Mouse (Mus musculus) MEL (cell line): Measurements from ENCODE around the gene Lhx2. TPM values are rescaled to one million over a fixed set of nuclear protein-coding genes. Genes with fewer than 3 reads are reported as not detected.

Source experiments
- DNase-seq: peaks from one replicate; pipeline ENCODE4 v3.0.0; 2011; ENCODE audit warnings: low read depth, low spot score
- H3K27ac ChIP-seq: 2 replicates; pipeline ENCODE4 v1.5.1; 2012; ENCODE audit warnings: low read depth, mild to moderate bottlenecking, control low read depth, low read length, moderate library complexity; ENCODE audit not compliant: control insufficient read depth
- H3K27me3 ChIP-seq, 2 experiments: fragments of 150-350 bp in 1 of 2; sonication (generic) in 1 of 2; 2 replicates each; pipeline ENCODE4 v1.6.1; 2012; ENCODE audit warnings: low read length in 2 of 2, mild to moderate bottlenecking in 2 of 2, improper control_type of control experiment in 1 of 2, moderate library complexity in 1 of 2; ENCODE audit not compliant: insufficient read depth in 2 of 2, control insufficient read depth in 1 of 2
- H3K36me3 ChIP-seq, 2 experiments: 2 replicates each; pipeline ENCODE4 v1.6.1; 2012 to 2014; ENCODE audit warnings: low read length in 2 of 2, improper control_type of control experiment in 1 of 2, inconsistent platforms in 1 of 2, mild to moderate bottlenecking in 1 of 2; ENCODE audit not compliant: insufficient read depth in 2 of 2, control insufficient read depth in 1 of 2
- H3K4me1 ChIP-seq, 2 experiments: fragments of 150-350 bp in 1 of 2; sonication (generic) in 1 of 2; 2 replicates each; pipeline ENCODE4 v1.6.1; 2012; ENCODE audit warnings: low read length in 2 of 2, improper control_type of control experiment in 1 of 2, mild to moderate bottlenecking in 1 of 2; ENCODE audit not compliant: insufficient read depth in 2 of 2, control insufficient read depth in 1 of 2
- H3K4me3 ChIP-seq, 2 experiments: fragments of 150-350 bp in 1 of 2; sonication (generic) in 1 of 2; 2 replicates each; pipeline ENCODE4 v1.5.1; 2012; ENCODE audit warnings: low read depth in 2 of 2, low read length in 2 of 2, mild to moderate bottlenecking in 2 of 2, moderate library complexity in 2 of 2, control low read depth in 1 of 2, improper control_type of control experiment in 1 of 2; ENCODE audit not compliant: control insufficient read depth in 1 of 2, insufficient read depth in 1 of 2
- H3K79me2 ChIP-seq: 2 replicates; pipeline ENCODE4 v1.6.1; 2012; ENCODE audit warnings: mild to moderate bottlenecking, low read length, moderate library complexity; ENCODE audit not compliant: control insufficient read depth, poor library complexity, insufficient read depth
- H3K9ac ChIP-seq: 2 replicates; pipeline ENCODE4 v1.6.1; 2012; ENCODE audit warnings: low read depth, mild to moderate bottlenecking, control low read depth, low read length, moderate library complexity; ENCODE audit not compliant: control insufficient read depth, poor library complexity, severe bottlenecking
- H3K9me3 ChIP-seq: fragments of 150-350 bp; sonication (generic); replicated peaks from 2 replicates; pipeline ENCODE4 v1.6.1; 2012; ENCODE audit warnings: mild to moderate bottlenecking, low read length, improper control_type of control experiment, moderate library complexity; ENCODE audit not compliant: insufficient read depth
- BHLHE40 ChIP-seq: IDR thresholded peaks from 2 replicates; pipeline ENCODE4 v1.6.1; 2012; ENCODE audit warnings: low read depth, mild to moderate bottlenecking, inconsistent platforms, low read length, improper control_type of control experiment, borderline replicate concordance
- CHD1 ChIP-seq: IDR thresholded peaks from 2 replicates; pipeline ENCODE4 v1.6.1; 2012; ENCODE audit warnings: low read depth, mild to moderate bottlenecking, inconsistent platforms, low read length, improper control_type of control experiment
- CHD2 ChIP-seq: IDR thresholded peaks from 2 replicates; pipeline ENCODE4 v1.6.1; 2011; ENCODE audit warnings: low read length, improper control_type of control experiment
- CTCF ChIP-seq, 3 experiments: IDR thresholded peaks in 2 of 3; conservative IDR thresholded peaks in 1 of 3; 2 replicates each; pipeline ENCODE4 v1.5.1; 2011 to 2012; ENCODE audit warnings: low read length in 3 of 3, low read depth in 2 of 3, mild to moderate bottlenecking in 2 of 3, improper control_type of control experiment in 1 of 3, inconsistent platforms in 1 of 3, mixed read lengths in 1 of 3, moderate library complexity in 1 of 3; ENCODE audit not compliant: control insufficient read depth in 1 of 3, insufficient read depth in 1 of 3, poor library complexity in 1 of 3, severe bottlenecking in 1 of 3
- ELF1 ChIP-seq: IDR thresholded peaks from 2 replicates; pipeline ENCODE4 v1.6.1; 2014; ENCODE audit warnings: low read depth, mild to moderate bottlenecking, inconsistent platforms, low read length, improper control_type of control experiment, moderate library complexity
- ETS1 ChIP-seq: IDR thresholded peaks from 2 replicates; pipeline ENCODE4 v1.6.1; 2012; ENCODE audit warnings: low read depth, mild to moderate bottlenecking, inconsistent platforms, low read length, improper control_type of control experiment, moderate library complexity
- GABPA ChIP-seq: IDR thresholded peaks from 2 replicates; pipeline ENCODE4 v1.6.1; 2012; ENCODE audit warnings: low read depth, mild to moderate bottlenecking, inconsistent platforms, low read length, improper control_type of control experiment, moderate library complexity
- GATA1 ChIP-seq: IDR thresholded peaks from 2 replicates; pipeline ENCODE4 v1.6.1; 2011; ENCODE audit warnings: low read depth, low read length, improper control_type of control experiment
- JUND ChIP-seq: IDR thresholded peaks from 2 replicates; pipeline ENCODE4 v1.6.1; 2011; ENCODE audit warnings: low read depth, mild to moderate bottlenecking, improper control_type of control experiment, low read length
- KAT2A ChIP-seq: conservative IDR thresholded peaks from 2 replicates; pipeline ENCODE4 v1.6.1; 2012; ENCODE audit warnings: low read depth, low read length, improper control_type of control experiment, inconsistent platforms
- MAFK ChIP-seq: IDR thresholded peaks from 2 replicates; pipeline ENCODE4 v1.6.1; 2011; ENCODE audit warnings: low read depth, mild to moderate bottlenecking, low read length, improper control_type of control experiment, borderline replicate concordance
- MAZ ChIP-seq: IDR thresholded peaks from 2 replicates; pipeline ENCODE4 v1.6.1; 2012; ENCODE audit warnings: low read depth, mild to moderate bottlenecking, inconsistent platforms, low read length, improper control_type of control experiment
- MEF2A ChIP-seq: IDR thresholded peaks from 2 replicates; pipeline ENCODE4 v1.6.1; 2014; ENCODE audit warnings: low read depth, mild to moderate bottlenecking, inconsistent platforms, low read length, improper control_type of control experiment; ENCODE audit not compliant: poor library complexity, insufficient replicate concordance, severe bottlenecking; ENCODE audit errors: extremely low read depth
- MXI1 ChIP-seq: IDR thresholded peaks from 2 replicates; pipeline ENCODE4 v1.6.1; 2011; ENCODE audit warnings: mild to moderate bottlenecking, low read depth, low read length, improper control_type of control experiment
- MYB ChIP-seq: IDR thresholded peaks from 2 replicates; pipeline ENCODE4 v1.6.1; 2011; ENCODE audit warnings: mild to moderate bottlenecking, low read depth, low read length, improper control_type of control experiment
- MYC ChIP-seq: IDR thresholded peaks from 2 replicates; pipeline ENCODE4 v1.6.1; 2011; ENCODE audit warnings: low read depth, mild to moderate bottlenecking, low read length, improper control_type of control experiment, moderate library complexity
- POLR2AphosphoS2 ChIP-seq: IDR thresholded peaks from 2 replicates; pipeline ENCODE4 v1.6.1; 2011; ENCODE audit warnings: low read length, improper control_type of control experiment
- POLR2AphosphoS5 ChIP-seq: IDR thresholded peaks from 2 replicates; pipeline ENCODE4 v1.6.1; 2012; ENCODE audit warnings: low read depth, borderline replicate concordance, mild to moderate bottlenecking, inconsistent platforms, low read length, moderate library complexity, mixed read lengths
- RAD21 ChIP-seq: IDR thresholded peaks from 2 replicates; pipeline ENCODE4 v1.6.1; 2011; ENCODE audit warnings: mild to moderate bottlenecking, low read depth, low read length, improper control_type of control experiment
- SIN3A ChIP-seq: IDR thresholded peaks from 2 replicates; pipeline ENCODE4 v1.6.1; 2012; ENCODE audit warnings: low read length, improper control_type of control experiment, inconsistent platforms
- SMC3 ChIP-seq: IDR thresholded peaks from 2 replicates; pipeline ENCODE4 v1.6.1; 2011; ENCODE audit warnings: low read depth, low read length, improper control_type of control experiment
- TAL1 ChIP-seq: IDR thresholded peaks from 2 replicates; pipeline ENCODE4 v1.6.1; 2012; ENCODE audit warnings: mild to moderate bottlenecking, inconsistent platforms, low read length, moderate library complexity, mixed read lengths
- UBTF ChIP-seq: IDR thresholded peaks from 2 replicates; pipeline ENCODE4 v1.6.1; 2012; ENCODE audit warnings: low read depth, mild to moderate bottlenecking, inconsistent platforms, low read length, improper control_type of control experiment, moderate library complexity, borderline replicate concordance; ENCODE audit not compliant: insufficient read depth
- USF1 ChIP-seq: IDR thresholded peaks from 2 replicates; pipeline ENCODE4 v1.6.1; 2014; ENCODE audit warnings: low read depth, mild to moderate bottlenecking, inconsistent platforms, low read length, improper control_type of control experiment, moderate library complexity
- USF2 ChIP-seq, 2 experiments: IDR thresholded peaks; 2 replicates each; pipeline ENCODE4 v1.6.1; 2011 to 2012; ENCODE audit warnings: improper control_type of control experiment in 2 of 2, low read length in 2 of 2, borderline replicate concordance in 1 of 2, inconsistent platforms in 1 of 2, low read depth in 1 of 2, mild to moderate bottlenecking in 1 of 2; ENCODE audit not compliant: insufficient read depth in 1 of 2
- ZKSCAN1 ChIP-seq: IDR thresholded peaks from 2 replicates; pipeline ENCODE4 v1.6.1; 2012; ENCODE audit warnings: low read depth, mild to moderate bottlenecking, inconsistent platforms, low read length, improper control_type of control experiment, moderate library complexity
- ZNF384 ChIP-seq: IDR thresholded peaks from 2 replicates; pipeline ENCODE4 v1.6.1; 2012; ENCODE audit warnings: low read depth, mild to moderate bottlenecking, inconsistent platforms, low read length, improper control_type of control experiment
- polyA plus RNA-seq, 2 experiments: library from polyadenylated mRNA; stranded (reverse) in 1 of 2; unstranded in 1 of 2; fragments of >175 nt in 1 of 2; fragments of >200 nt in 1 of 2; gene quantifications; 2 replicates each; pipeline versions ENCODE4 v1.2.1 to v1.2.4; 2012; ENCODE audit warnings: low replicate concordance in 2 of 2, low read depth in 1 of 2; ENCODE audit not compliant: insufficient read length in 2 of 2, insufficient read depth in 1 of 2, missing spikeins in 1 of 2
- total RNA-seq: library from RNA; depleted of rRNA; stranded (reverse); fragments of 300-350 nt; gene quantifications from 2 replicates; pipeline ENCODE4 v1.2.3, GENCODE M21; 2012

Gene Lhx2
- total and polyA plus RNA-seq, 3 experiments = 0.12 TPM; not detected in 2

- Histone ChIP-seq H3K4me1 (no peaks in the 10 kb centered on the region), H3K4me3 (no peak overlapping the region), H3K36me3 (no peaks in the 10 kb centered on the region), H3K79me2 (no peaks in the 10 kb centered on the region), H3K27ac (no peak overlapping the region), H3K27me3 (peaks cover 2% of the 10 kb centered on the region in 2 experiments; a peak in 3 of 4 replicates), H3K9me3 (no peaks in the 10 kb centered on the region), H3K9ac (no peak overlapping the region)
- DNase-seq = no peak
- TF ChIP-seq SIN3A (no peak), ELF1 (no peak), POLR2AphosphoS5 (no peak), MAFK (no peak), ETS1 (no peak), GABPA (no peak), SMC3 (no peak), CHD2 (no peak), BHLHE40 (no peak), KAT2A (no peak), MYB (no peak), GATA1 (no peak), MYC (no peak), MEF2A (no peak), USF1 (no peak), CTCF (IDR thresholded peaks at IDR 0.05 in 2 of 3, conservative IDR thresholded peaks at IDR 0.05 in 1 of 3; ENCODE audit: control insufficient read depth in 1 of 3, insufficient read depth in 1 of 3, low read depth in 2 of 3, low read length in 3 of 3, poor library complexity in 1 of 3, severe bottlenecking in 1 of 3) (no peak), RAD21 (no peak), POLR2AphosphoS2 (no peak), UBTF (no peak), CHD1 (no peak)
These were observed 58.8 kb downstream of the Lhx2 start for GRCm38 (mm10) chr2:38397882-38398281.

- H3K36me3 ChIP-seq = no peaks in the 10 kb centered on the region
- no peak for DNase-seq
- H3K27me3 ChIP-seq = peaks cover 0 to 3% of the 10 kb centered on the region in 2 experiments; a peak in 3 of 4 replicates
- TF ChIP-seq MYB (no peak), USF2 (IDR thresholded peaks at IDR 0.05; ENCODE audit: borderline replicate concordance in 1 of 2, insufficient read depth in 1 of 2, low read depth in 1 of 2, low read length in 2 of 2) (no peak), SIN3A (no peak), MAZ (no peak), TAL1 (no peak), CHD1 (no peak), MXI1 (no peak), ETS1 (no peak), KAT2A (no peak), ZKSCAN1 (no peak), POLR2AphosphoS5 (no peak), ZNF384 (no peak), JUND (no peak), USF1 (no peak), CHD2 (no peak)
- no peaks in the 10 kb centered on the region for H3K9me3 ChIP-seq
- no peak overlapping the region for H3K27ac ChIP-seq
- H3K9ac ChIP-seq = no peak overlapping the region
- no peaks in the 10 kb centered on the region for H3K79me2 ChIP-seq
- H3K4me3 ChIP-seq = no peak overlapping the region
- no peaks in the 10 kb centered on the region for H3K4me1 ChIP-seq
These were observed 63.5 kb downstream of the Lhx2 start for GRCm38 (mm10) chr2:38402611-38403010.
